9 mouse cellular contexts compared by ENCODE assay signal in the genomic region with DNA sequence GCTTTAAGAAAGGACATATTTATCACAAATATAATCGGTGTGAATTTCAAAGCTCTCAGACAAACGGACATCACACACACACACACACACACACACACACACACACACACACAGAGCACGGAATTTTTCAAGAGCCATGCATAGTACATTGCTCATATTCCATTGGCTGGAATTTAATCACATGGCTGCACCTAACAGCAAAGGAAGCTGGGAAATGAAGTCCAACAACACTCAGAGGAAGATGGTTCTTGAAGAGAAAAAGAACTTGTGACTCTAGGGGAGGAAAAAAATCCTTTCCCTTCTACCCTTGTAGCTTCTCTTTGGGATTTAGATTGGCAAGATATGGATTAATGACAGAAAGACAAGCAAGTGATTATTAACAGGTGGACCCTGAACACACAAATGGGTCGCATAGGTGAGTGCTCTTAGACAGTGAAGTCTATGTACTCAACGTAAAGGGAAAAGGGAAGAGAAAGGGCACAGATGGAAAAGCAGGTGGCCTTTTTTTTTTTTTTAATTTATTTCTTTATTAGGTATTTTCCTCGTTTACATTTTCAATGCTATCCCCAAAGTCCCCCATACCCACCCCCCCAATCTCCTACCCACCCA. TPM values are rescaled to one million over a fixed set of nuclear protein-coding genes. Genes with fewer than 3 reads are reported as not detected.
A peak's percentile ranks its signal among the peaks of the same experiment; 100 is the strongest.
DNase-seq lines count a peak whose midpoint lies in the region; ATAC-seq and TF ChIP-seq lines count a peak whose summit lies in the region.
"Had no signal": no experiment of that assay in that cellular context is flagged by ENCODE, and none has a peak within 500 bp of the region (broad histone marks: within the 10 kb centered on the region; RNA-seq: fewer than 3 reads in every experiment).

No protein-coding gene starts in this region.

- H3K4me3 ChIP-seq in lung, embryonic 14.5 days (ENCODE audit: low read depth, low read length) = no peak overlapping the region
- no peak overlapping the region for H3K4me3 ChIP-seq in lung, adult 2 months (replicated peaks; ENCODE audit: extremely low read depth, low read depth, low read length)
- H3K4me3 ChIP-seq in forebrain, embryonic 10.5 days = peak overlapping the region; percentile 34; the same call in 1 of the 2 replicates

- no peak for TF ChIP-seq POLR2A in lung, adult 2 months (IDR thresholded peaks at IDR 0.05; ENCODE audit: borderline replicate concordance, extremely low read depth, low read depth, low read length)

- H3K4me1 ChIP-seq in lung, embryonic 14.5 days (ENCODE audit: insufficient read depth) = no peaks in the 10 kb centered on the region
- no peaks in the 10 kb centered on the region for H3K4me1 ChIP-seq in lung, adult 2 months (ENCODE audit: control insufficient read depth, insufficient read depth, low read length)
- H3K4me1 ChIP-seq in forebrain, embryonic 10.5 days = peaks cover 18% of the 10 kb centered on the region

- TF ChIP-seq CTCF in lung, embryonic 14.5 days (IDR thresholded peaks at IDR 0.05; ENCODE audit: low read depth) = no peak
- no peak for TF ChIP-seq CTCF in lung, adult 2 months (IDR thresholded peaks at IDR 0.05; ENCODE audit: insufficient read depth, low read length)

- ATAC-seq in lung, embryonic 14.5 days (ENCODE audit: insufficient read depth) = peak; percentile 82; the same call in 1 of the 2 replicates

- no peak overlapping the region for H3K27ac ChIP-seq in lung, embryonic 14.5 days (ENCODE audit: low read depth)
- 0 out of 2 replicates have a peak overlapping the region, but pooled peaks have one; percentile 60 for H3K27ac ChIP-seq in forebrain, embryonic 10.5 days

- no peaks in the 10 kb centered on the region for H3K36me3 ChIP-seq in lung, embryonic 14.5 days (ENCODE audit: insufficient read depth)
- no peaks in the 10 kb centered on the region for H3K36me3 ChIP-seq in forebrain, embryonic 10.5 days (replicated peaks)

- H3K4me2 ChIP-seq in lung, embryonic 14.5 days = peak overlapping the region; percentile 38; the same call in 1 of the 2 replicates

- no peak overlapping the region for H3K9ac ChIP-seq in lung, embryonic 14.5 days

- no peaks in the 10 kb centered on the region for H3K27me3 ChIP-seq in lung, embryonic 14.5 days (ENCODE audit: insufficient read depth, low read length)
- H3K27me3 ChIP-seq in forebrain, embryonic 10.5 days (ENCODE audit: poor library complexity, severe bottlenecking) = no peaks in the 10 kb centered on the region

- DNase-seq in lung, embryonic 14.5 days = peak; percentile 63
- no peak for DNase-seq in lung, adult 2 months
- no peak for DNase-seq in forebrain, embryonic 10.5 days (ENCODE audit: extremely low spot score, low spot score)
- DNase-seq in kidney, postnatal 36 days = peak; percentile 16 to 29
- peak; percentile 65 for DNase-seq in retina, embryonic 14.5 days (ENCODE audit: low spot score)
- DNase-seq in testis, postnatal 14 days (ENCODE audit: low spot score) = no peak
- no peak for DNase-seq in left cerebral cortex, adult 9 months (ENCODE audit: low spot score in 2 of 2)
- no peak for DNase-seq in gastrocnemius, postnatal 25 days

- H3K9me3 ChIP-seq in lung, embryonic 14.5 days (ENCODE audit: low read depth, low read length) = no peaks in the 10 kb centered on the region
- no peaks in the 10 kb centered on the region for H3K9me3 ChIP-seq in forebrain, embryonic 10.5 days

- 50% methylated on average over 6 of the region's 6 CpGs for WGBS in lung, embryonic 14.5 days
- 56% methylated on average over 6 of the region's 6 CpGs for WGBS in lung, adult 2 months
- WGBS in forebrain, embryonic 10.5 days = 53% methylated on average over 6 of the region's 6 CpGs

RNA-seq across cellular contexts. Expression of a gene that starts 35.5 kb away (rescaled TPM):
- polyA plus RNA-seq in lung, embryonic 14.5 days (2014; fragmentation: Nextera tagmentation; extraction: Ambion mirVana) = 0.29 TPM in 1 of 2 replicates, not detected in the other
- polyA plus RNA-seq in lung, adult 2 months (2012; rRNA removed) = 0.11 and 0.19 TPM in 2 replicates
- 0.90 and 1.4 TPM in 2 replicates for polyA plus RNA-seq in forebrain, embryonic 10.5 days (2016; fragmentation: Nextera tagmentation; extraction: Ambion mirVana)
- 1 to 10 TPM in 1 of 2 experiments, under 1 TPM in 1; 0.96 to 1.1 TPM for total RNA-seq in gastrocnemius, postnatal 25 days (2021)
- total RNA-seq: hematopoietic stem cell, adult 5-6 weeks had no signal

RNA-seq across cellular contexts. Expression of a gene that starts 52.2 kb away (rescaled TPM):
- polyA plus RNA-seq in lung, embryonic 14.5 days (2014; fragmentation: Nextera tagmentation; extraction: Ambion mirVana) = 37.6 and 38.0 TPM in 2 replicates
- 23.2 and 30.2 TPM in 2 replicates for polyA plus RNA-seq in lung, adult 2 months (2012; rRNA removed)
- 74.3 and 75.9 TPM in 2 replicates for polyA plus RNA-seq in forebrain, embryonic 10.5 days (2016; fragmentation: Nextera tagmentation; extraction: Ambion mirVana)
- total RNA-seq in gastrocnemius, postnatal 25 days (2021) = 10 to 100 TPM in 1 of 2 experiments, 1 to 10 TPM in 1; 9.6 to 10.4 TPM

RNA-seq across cellular contexts. Expression of a gene that starts 52.4 kb away (rescaled TPM):
- polyA plus RNA-seq in lung, embryonic 14.5 days (2014; fragmentation: Nextera tagmentation; extraction: Ambion mirVana) = 57.6 and 58.5 TPM in 2 replicates
- polyA plus RNA-seq in lung, adult 2 months (2012; rRNA removed) = 15.8 and 20.8 TPM in 2 replicates
- 64.3 and 68.0 TPM in 2 replicates for polyA plus RNA-seq in forebrain, embryonic 10.5 days (2016; fragmentation: Nextera tagmentation; extraction: Ambion mirVana)
- 10 to 100 TPM; 21.9 to 29.6 TPM for total RNA-seq in gastrocnemius, postnatal 25 days (2021)

Comparison
In these comparisons a context has a peak if more than half of its experiments do, and no peak if none do; other contexts are left out.
1. DNase-seq: peak in lung, embryonic 14.5 days (single experiment), kidney, postnatal 36 days (2 of 2) and retina, embryonic 14.5 days (single experiment); none in lung, adult 2 months (single experiment), forebrain, embryonic 10.5 days (single experiment), testis, postnatal 14 days (single experiment), left cerebral cortex, adult 9 months (0 of 2) and gastrocnemius, postnatal 25 days (single experiment).